Mouse (Mus musculus) T-cell, adult 66 days (primary cell): ENCODE data around the gene Lmo2. TPM values are rescaled to one million over a fixed set of nuclear protein-coding genes. Genes with fewer than 3 reads are reported as not detected.

Source experiments
- total RNA-seq, 2 experiments: library from RNA; stranded (reverse); gene quantifications; 3 replicates in 1 of 2; 4 replicates in 1 of 2; pipeline ENCODE4 v1.2.4; 2023

Gene Lmo2
- total RNA-seq, result 1 to 10 TPM; 4.5 to 8.2 TPM

DNA sequence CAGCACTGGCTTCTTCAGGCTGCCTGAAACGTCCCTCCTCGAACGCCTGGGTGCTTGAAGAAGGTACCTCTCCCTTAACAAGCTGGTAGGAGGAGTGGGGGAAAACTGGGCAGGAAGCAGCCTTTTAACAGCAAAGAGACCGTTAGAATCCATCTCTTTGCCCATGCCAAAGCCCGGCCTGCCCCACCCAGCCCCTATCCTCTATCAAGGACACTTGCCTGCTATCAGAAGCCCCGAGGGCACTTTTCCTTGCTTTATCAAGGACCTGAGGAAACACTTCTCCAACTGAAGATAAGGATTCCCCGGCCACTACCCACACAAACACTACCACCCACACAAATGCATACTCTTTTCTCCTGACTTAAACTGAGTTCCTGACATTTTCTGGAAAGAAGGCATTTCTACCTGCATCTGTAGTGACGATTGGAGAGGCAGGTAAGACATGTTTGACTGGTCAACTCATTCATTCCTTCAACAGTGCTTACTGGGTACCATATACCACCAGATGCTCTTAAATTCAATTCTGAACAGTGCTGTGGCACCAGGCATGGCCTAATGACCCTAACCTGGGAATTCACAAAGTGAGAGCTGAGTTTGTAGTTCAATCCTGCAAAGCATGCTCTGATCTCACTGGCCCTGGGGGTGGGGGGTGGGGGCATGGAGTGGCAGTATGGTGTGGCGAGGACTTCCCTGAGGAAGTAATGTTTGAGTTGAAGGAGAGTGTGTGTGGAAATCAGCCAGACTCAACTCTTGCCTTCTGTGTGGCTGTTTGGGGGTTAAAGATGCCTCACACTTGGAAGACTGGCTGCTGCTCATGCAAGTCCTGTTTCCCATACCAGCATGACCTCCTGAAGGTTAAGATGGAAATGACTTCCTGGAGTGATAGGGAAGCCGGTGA lies at the start of gene Lmo2:
Lmo2 (plus strand) TSS at position 338 of the 898 bp plus-strand sequence.

DNA sequence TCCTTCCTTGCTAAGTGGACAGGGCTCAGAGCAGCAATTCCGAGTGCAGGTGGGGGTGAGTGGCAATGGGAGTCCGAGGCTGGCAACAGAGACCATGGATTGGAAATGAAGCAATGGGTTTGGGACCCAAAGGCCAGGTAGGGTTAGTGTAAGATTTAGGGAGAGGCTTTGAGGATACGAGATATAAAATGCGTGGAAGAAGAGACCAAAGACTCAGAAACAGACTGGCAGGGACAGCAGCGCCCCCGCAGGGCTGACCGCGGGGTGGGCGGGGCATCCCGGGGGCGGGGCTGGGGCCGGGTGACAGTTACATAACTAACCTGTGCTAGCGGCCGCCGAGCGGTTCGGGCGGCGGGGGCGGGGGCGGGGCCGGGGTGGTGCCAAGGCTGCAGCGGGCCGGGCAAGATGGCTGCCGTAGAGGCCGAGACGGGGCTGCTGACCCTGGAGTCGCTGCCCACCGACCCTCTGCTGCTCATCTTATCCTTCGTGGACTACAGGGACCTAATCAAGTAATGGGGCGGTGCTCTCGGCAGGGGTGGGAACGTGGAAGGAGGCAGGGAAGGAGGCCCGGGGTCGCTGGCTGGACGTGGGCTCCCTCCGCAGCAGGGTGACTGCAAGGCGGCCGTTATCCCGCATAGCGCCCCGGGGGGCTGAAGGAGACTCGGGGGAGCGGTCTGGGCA lies 69.8 kb downstream of the Lmo2 start, which contains the start of gene Fbxo3:
Fbxo3 (plus strand) TSS at position 264 of the 681 bp plus-strand sequence.

DNA sequence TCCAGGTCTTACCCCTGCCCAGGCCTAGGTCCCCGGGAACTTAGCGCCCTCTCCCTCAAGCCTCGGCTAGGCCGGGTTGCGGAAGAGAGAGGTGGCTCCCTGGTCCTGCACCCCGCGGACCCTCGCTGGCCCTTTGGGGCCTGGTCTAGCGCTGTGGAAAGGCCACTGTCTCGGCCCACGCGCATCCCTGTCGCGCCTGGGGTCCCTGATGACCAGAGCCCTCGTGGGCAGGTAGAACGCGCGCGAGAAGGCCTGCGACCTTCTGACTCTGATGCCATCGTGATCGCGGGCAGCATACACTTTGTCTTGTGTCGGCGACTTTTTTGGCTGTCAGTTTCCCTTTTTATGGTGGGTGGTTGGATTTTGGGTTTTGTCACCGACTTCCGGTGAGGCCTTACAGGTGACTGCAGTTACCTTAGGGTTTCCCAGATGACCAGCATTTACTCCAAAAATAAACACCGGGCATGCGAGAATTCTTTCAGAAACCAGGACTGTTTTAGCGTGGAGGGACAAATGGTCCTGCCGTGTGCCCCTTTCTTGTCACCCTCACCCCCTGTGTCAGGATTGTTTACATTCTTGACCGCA lies 70.4 kb downstream of the Lmo2 start, which contains the start of gene 4931422A03Rik:
4931422A03Rik (minus strand) TSS at position 223 of the 585 bp plus-strand sequence.

Other genes starting within 250 kb of the Lmo2 start
- gene Nat10, start 196.7 kb upstream of the Lmo2 start, total RNA-seq, result 100 to 1,000 TPM; 106 TPM
- 100 to 1,000 TPM; 329 to 350 TPM for gene Caprin1, start 160.3 kb upstream of the Lmo2 start, total RNA-seq
- gene Fbxo3, start 69.7 kb downstream of the Lmo2 start, total RNA-seq, result 10 to 100 TPM; 28.6 to 29.7 TPM
- not detected for gene 4931422A03Rik, start 70.4 kb downstream of the Lmo2 start, total RNA-seq
- gene Gm10912, start 107.8 kb downstream of the Lmo2 start, total RNA-seq, result 1 to 10 TPM; 1.4 to 1.9 TPM
- not detected for gene Gm10799, start 110.6 kb downstream of the Lmo2 start, total RNA-seq
- not detected for gene Cd59b, start 111.9 kb downstream of the Lmo2 start, total RNA-seq
- gene Cd59a, start 137.8 kb downstream of the Lmo2 start, total RNA-seq, result under 1 TPM; 0.44 to 0.59 TPM
- not detected for gene A930018P22Rik, start 164.8 kb downstream of the Lmo2 start, total RNA-seq